Mouse (Mus musculus) C3H10T1/2 (cell line): ENCODE measurements around the gene Cerkl. TPM values are rescaled to one million over a fixed set of nuclear protein-coding genes. Genes with fewer than 3 reads are reported as not detected.

Source experiments
- polyA plus RNA-seq, 2 experiments: library from polyadenylated mRNA; unstranded; fragments of >200 nt; fragmentation: generic; extraction: Trizol; gene quantifications; one replicate each; pipeline ENCODE4 v1.2.1; 2012; ENCODE audit warnings: missing spikeins in 2 of 2

The Cerkl gene
- polyA plus RNA-seq, result under 1 TPM in 1 of 2 experiments, not detected in 1; 0.09 TPM

GRCm38 (mm10) chr2:79456575-79457349 is at the start of gene Cerkl, which contains the start of gene Neurod1:
TSS of gene Cerkl (minus strand) at chr2:79456785.
TSS of gene Neurod1 (minus strand) at chr2:79456751.

Other genes with a start within 250 kb of the Cerkl start
- not detected for gene Itga4, start 201.4 kb downstream of the Cerkl start, polyA plus RNA-seq
- not detected for gene Neurod1, start within 50 bp of the Cerkl start, polyA plus RNA-seq
- 1 to 10 TPM in 1 of 2 experiments, under 1 TPM in 1; 0.71 to 7.0 TPM for gene Itprid2, start 178.6 kb upstream of the Cerkl start, polyA plus RNA-seq